Mouse (Mus musculus): ENCODE results near the gene Gck.
A peak's percentile ranks its signal among the peaks of the same experiment; 100 is the strongest.
"Not testable (repeated sequence)": the region's sequence is repeated elsewhere in the genome, so short reads cannot be mapped to it uniquely, and the experiment has no call there.

The Gck gene

GRCm38 (mm10) chr11:5954965-5955504, 5.2 kb upstream of the Gck start:
- peak; percentile 68 for DNase-seq (ENCODE audit: low read depth, low spot score)

GRCm38 (mm10) chr11:5954435-5954834, 4.6 kb upstream of the Gck start:
- no peak for DNase-seq (ENCODE audit: low read depth, low spot score)

- DNase-seq (ENCODE audit: low read depth, low spot score), result peak; percentile 71
Observed at GRCm38 (mm10) chr11:5953130-5953765, 3.4 kb upstream of the Gck start.

GRCm38 (mm10) chr11:5952501-5952900, 2.6 kb upstream of the Gck start:
- no peak for DNase-seq (ENCODE audit: low read depth, low spot score)

- no peak for DNase-seq (ENCODE audit: low read depth, low spot score)
Observed at GRCm38 (mm10) chr11:5948546-5949250, 1.2 kb downstream of the Gck start.

- no peak for DNase-seq (ENCODE audit: low read depth, low spot score)
Observed at GRCm38 (mm10) chr11:5947796-5948195, 2.1 kb downstream of the Gck start.

GRCm38 (mm10) chr11:5945096-5945495, 4.8 kb downstream of the Gck start:
- DNase-seq (ENCODE audit: low read depth, low spot score), result peak; percentile 90

GRCm38 (mm10) chr11:5942966-5943365, 6.9 kb downstream of the Gck start:
- DNase-seq (ENCODE audit: low read depth, low spot score), result no peak

GRCm38 (mm10) chr11:5934531-5934930, 15.3 kb downstream of the Gck start:
- not testable (repeated sequence) for DNase-seq (ENCODE audit: low read depth, low spot score)

- peak; percentile 52 for DNase-seq (ENCODE audit: low read depth, low spot score)
Observed at GRCm38 (mm10) chr11:5931947-5932346, 17.9 kb downstream of the Gck start.

- DNase-seq (ENCODE audit: low read depth, low spot score), result no peak
Observed at GRCm38 (mm10) chr11:5930578-5930977, 19.3 kb downstream of the Gck start.

- no peak for DNase-seq (ENCODE audit: low read depth, low spot score)
Observed at GRCm38 (mm10) chr11:5926696-5927220, 23.1 kb downstream of the Gck start.

- DNase-seq (ENCODE audit: low read depth, low spot score), result no peak
Observed at GRCm38 (mm10) chr11:5924699-5925098, 25.2 kb downstream of the Gck start.

GRCm38 (mm10) chr11:5920323-5920960, 29.4 kb downstream of the Gck start:
- DNase-seq (ENCODE audit: low read depth, low spot score), result no peak

- no peak for DNase-seq (ENCODE audit: low read depth, low spot score)
Observed at GRCm38 (mm10) chr11:5919606-5920005, 30.3 kb downstream of the Gck start.

- peak; percentile 85 for DNase-seq (ENCODE audit: low read depth, low spot score)
Observed at GRCm38 (mm10) chr11:5918111-5918510, 31.8 kb downstream of the Gck start.

GRCm38 (mm10) chr11:5916178-5916548, 33.7 kb downstream of the Gck start:
- no peak for DNase-seq (ENCODE audit: low read depth, low spot score)

GRCm38 (mm10) chr11:5915429-5916177, 34.3 kb downstream of the Gck start:
- DNase-seq (ENCODE audit: low read depth, low spot score), result no peak

GRCm38 (mm10) chr11:5914940-5915339, 34.9 kb downstream of the Gck start:
- DNase-seq (ENCODE audit: low read depth, low spot score), result no peak

GRCm38 (mm10) chr11:5913936-5914335, 35.9 kb downstream of the Gck start:
- no peak for DNase-seq (ENCODE audit: low read depth, low spot score)

GRCm38 (mm10) chr11:5913256-5913655, 36.6 kb downstream of the Gck start:
- DNase-seq (ENCODE audit: low read depth, low spot score), result no peak

GRCm38 (mm10) chr11:5912635-5913034, 37.2 kb downstream of the Gck start:
- peak; percentile 86 for DNase-seq (ENCODE audit: low read depth, low spot score)

All from 3T3-L1 (cell line).